Mouse (Mus musculus) right cerebral cortex, postnatal 36 days (tissue): ENCODE data around the gene Mnd1.

Experiments
- DNase-seq, 2 experiments: peaks; one replicate each; pipeline ENCODE4 v3.0.0; 2022; ENCODE audit warnings: low spot score in 2 of 2, mixed read lengths in 1 of 2

The Mnd1 gene

GRCm38 (mm10) chr3:84092875-84093274, 62.7 kb downstream of the Mnd1 start:
- DNase-seq = no peak

GRCm38 (mm10) chr3:84090982-84091381, 64.6 kb downstream of the Mnd1 start:
- no peak for DNase-seq

DNA sequence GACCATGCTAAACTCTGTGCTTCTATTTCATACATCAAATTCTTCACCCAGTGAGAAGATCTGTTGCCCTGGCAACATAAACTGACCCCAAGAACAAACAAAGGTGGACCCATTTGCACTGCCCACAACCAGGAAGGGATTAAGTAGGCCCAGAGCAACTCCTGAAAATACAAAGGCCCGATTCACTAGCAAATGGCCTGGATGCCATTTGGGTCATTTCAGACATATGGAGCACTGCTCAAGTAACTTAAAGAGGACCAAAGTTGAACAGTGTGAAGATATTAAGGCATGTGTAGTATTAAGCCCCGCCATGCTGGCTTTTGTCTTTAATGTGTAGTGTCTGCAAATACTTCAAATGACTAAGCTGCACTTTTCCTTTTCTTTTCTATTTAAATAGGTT, 68.7 kb downstream of the Mnd1 start:
- DNase-seq = no peak

DNA sequence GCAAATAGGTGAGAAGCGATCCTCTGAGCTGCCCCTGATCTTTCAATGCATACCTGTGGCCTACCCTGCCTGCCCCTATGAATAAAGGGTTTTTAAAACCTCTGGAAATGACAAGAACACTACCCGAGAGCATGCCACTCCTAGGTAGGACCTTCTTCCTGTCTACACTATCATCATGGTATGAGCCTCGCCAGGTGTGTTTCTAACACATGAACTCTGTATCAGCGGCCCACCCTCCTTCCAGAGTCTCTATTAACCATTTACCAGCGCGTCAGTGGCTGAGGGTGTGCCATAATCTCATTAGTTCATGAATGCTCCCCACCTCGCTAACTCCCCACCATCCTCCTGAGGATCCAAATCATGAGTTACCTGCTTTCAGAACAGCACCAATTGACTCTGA, 69.2 kb downstream of the Mnd1 start:
- no peak for DNase-seq

DNA sequence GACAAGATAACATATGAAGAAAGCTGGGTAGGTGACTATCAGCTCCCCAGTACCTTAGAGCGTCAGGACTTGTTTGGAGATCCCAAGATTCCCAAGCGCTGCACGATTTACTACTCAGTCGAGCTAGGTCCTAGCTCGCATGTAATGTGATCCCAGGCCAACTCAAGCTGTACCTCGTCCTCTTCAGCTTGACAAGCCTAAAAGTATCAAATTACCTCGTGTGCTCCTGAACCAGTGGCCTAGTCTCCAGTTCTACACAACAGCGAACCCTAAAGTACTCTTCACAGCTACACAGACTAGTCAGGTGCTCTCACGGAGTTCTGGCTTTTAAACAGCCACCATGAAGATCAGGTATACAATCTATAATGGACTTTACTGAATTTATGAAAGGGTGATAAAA, 70.2 kb downstream of the Mnd1 start:
- no peak for DNase-seq

GRCm38 (mm10) chr3:84081208-84081722, 74.3 kb downstream of the Mnd1 start:
- no peak for DNase-seq

DNA sequence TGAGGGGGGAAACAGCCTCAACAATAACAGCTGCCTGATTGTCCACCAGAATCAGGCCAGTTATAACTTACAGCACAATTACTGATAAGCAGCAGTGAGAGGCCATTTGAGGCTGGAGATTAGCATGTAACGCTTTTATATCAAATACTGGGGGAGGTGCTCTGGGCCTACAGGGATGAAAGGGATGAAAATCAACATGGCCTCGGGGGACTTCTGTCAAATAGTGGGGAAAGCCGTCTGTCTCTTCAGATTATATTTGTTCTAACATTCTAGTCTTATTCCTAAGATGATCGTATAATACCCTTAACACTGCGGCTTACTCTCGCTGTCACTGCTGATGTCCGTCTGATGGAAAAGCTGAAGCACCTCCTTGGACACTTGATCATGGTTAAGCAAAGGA, 75.5 kb downstream of the Mnd1 start:
- DNase-seq = no peak

GRCm38 (mm10) chr3:84077505-84077904, 78.1 kb downstream of the Mnd1 start:
- DNase-seq = no peak

DNA sequence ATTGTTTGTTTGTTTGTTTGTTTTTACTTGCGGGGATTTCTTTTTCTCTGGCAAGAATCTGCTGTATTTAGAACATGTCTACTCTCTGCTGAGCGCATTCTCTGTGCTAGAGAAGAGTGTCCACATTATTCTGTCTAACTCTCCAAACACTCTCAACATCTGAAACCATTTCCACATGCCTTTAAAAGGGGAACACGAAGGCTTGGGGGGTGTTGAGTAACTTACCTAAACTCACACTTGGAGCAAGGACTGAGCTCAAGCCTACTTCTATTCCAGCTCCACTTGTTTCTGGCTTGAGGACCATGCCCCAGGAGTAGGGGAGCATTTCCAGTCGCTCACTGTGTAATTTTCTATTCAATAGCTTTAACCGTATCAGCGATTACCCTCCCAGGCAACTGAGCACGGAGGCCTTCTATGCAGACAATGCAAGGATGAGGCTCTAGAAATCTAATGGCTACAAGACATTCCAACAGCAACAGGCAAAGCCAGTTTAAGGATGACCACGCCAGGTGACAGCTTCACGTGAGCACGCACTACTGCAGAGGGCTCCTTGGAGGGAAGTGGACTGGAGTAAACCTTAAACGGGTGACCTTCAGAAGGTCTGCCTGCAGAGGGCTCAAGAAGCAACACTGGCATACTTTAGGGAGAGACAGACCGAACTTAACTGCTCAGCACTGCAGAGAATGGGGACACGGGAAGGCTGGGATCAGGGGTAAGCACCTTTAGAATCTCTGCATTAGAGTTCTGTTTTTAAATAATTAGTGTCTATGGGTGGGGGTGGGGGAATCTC, 78.8 kb downstream of the Mnd1 start:
- DNase-seq = no peak

- DNase-seq = no peak
Measured at GRCm38 (mm10) chr3:84075516-84075915, 80.1 kb downstream of the Mnd1 start.

- no peak for DNase-seq
Measured at GRCm38 (mm10) chr3:84074777-84075176, 80.8 kb downstream of the Mnd1 start.

- DNase-seq = no peak
Measured at GRCm38 (mm10) chr3:84071641-84072040, 83.9 kb downstream of the Mnd1 start.

GRCm38 (mm10) chr3:84070811-84071210, 84.8 kb downstream of the Mnd1 start:
- DNase-seq = no peak

DNA sequence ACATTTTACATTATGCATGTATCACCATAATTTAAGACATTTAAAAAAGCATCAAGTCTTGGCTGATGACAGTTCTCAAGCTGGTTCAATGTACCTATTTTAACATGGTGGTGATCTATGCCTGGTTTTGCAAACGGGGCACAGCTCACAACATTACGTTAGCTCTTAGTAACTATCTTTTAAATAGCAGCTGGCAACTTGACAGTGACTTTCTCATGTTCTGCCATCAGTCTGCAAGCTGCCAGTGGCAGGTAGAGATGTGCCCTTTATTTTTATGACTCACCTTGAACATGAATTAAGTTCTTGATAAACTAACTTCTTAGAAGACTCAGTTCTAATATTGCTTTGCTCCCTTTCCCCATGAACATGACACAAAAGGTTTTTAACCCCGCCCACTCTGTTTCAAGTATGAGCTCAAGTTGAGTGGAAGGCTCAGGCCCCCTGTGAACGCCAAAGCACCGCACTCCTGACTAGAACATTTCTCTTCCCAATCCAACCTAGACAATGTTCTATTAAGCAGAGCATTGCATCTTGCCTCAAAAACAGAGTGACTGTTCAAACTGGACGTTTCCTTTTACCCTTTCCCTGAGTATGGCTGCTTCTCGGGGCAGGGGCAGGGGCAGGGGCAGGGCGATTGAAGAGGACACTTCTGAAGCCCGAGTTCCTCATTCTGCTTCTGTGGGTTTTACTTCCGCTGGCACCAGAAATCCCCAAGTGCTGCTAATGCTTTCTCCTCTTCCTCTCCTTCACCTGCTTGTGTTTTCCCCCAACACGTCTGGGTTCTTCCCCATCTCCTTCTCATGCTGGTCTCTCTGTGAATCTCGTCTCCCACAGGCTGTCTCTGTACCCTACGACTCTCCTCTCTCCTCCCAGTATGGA, 86.5 kb downstream of the Mnd1 start:
- DNase-seq = no peak

DNA sequence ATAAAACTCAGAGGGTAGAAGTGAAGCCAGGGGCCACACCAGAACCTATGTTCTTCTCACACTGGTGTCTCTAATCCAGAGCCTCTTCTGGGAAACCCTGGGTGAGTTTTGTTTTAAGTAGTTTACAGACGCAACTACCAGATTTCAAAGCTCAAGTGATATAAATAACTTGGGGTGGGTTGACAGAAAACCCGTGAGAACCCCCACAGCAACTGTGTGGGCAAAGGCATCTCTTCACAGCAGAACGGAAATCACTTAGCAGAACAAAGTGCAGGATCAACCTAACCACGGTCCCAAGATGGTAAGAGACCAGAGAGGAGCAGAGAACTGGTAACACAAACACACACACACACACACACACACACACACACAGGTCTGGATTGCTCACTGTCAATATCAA, 89.8 kb downstream of the Mnd1 start:
- no peak for DNase-seq

GRCm38 (mm10) chr3:84063369-84063914, 92.1 kb downstream of the Mnd1 start:
- DNase-seq = no peak

DNA sequence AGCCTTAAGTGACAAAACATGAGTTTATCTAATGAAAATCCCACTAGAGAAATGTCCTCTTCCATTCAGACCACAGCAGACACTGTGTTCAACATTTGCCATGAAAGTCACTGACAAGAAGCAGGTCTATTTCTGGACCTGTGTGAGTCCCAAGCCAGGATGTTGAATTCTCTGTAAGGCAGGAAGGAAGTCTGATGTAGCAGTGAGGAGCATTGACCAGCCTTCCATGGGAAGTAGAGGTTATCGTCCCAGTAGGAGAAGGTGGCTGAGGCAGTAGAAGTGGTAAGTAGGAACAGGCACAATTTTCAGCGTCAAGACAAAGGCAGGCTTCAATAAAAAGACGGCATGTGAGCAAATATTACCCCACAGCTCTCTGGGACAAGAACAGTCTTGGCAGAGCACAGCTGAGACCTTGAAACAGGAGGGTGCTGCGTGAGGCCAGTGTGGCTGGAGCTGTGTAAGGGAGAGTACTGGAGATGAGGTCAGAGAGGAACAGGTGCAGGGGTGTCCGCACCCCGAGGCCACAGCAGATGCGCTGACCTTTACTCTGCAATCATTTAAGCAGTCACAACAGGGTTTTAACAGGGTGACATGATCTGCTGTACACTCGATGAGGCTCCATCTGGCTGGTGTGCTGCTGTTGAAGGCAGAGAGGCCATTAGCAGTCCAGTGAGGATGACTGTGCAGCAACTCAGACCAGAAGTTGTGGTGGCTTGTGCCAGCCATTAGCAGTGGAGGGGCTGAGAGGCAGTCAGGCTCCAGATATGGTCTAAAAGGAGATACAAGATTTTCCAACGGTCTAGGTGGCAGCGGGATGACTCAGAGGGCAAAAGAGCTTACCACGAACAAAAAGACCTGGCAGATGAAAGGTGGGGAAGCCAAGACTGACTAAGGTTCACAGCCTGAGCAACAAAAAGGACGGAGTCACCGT, 93.8 kb downstream of the Mnd1 start:
- DNase-seq = no peak

DNA sequence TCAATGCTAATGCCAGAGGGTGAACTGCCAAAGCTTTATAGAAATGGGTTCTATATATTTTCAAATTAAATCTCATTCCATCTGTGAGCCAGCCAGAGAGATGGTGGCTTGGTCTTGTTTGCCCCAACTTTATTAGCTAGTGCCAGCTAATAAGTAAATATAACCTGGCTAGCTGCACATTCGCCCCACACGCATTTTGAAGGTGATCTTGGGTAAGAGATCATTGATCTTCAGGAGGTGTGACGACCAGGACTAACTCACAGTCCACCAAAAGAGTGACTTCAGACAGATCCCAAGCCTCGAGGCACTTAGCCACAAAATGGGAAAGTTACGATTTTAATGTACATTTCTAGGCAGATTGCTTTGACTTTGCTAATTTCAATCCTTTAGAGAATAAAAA, 94.6 kb downstream of the Mnd1 start:
- no peak for DNase-seq

DNA sequence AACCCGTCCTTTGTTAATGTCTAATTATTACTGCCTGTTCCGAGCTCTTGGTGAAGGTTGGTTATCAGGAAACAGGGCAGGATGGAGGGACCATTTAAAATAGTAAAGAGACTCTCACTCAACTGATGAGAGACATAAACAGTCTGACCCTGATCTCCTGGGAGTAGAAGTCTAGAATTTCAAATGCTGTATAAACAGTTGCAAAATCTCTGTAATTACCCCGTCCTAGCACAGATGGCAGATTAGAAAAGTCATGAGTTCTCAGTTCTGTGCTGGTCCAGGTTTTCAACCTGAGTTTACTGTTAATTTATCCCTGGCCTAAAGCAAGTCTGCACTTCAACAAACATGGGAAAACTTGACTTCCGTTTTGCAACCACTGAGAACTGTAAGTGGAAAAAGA, 95.5 kb downstream of the Mnd1 start:
- no peak for DNase-seq

DNA sequence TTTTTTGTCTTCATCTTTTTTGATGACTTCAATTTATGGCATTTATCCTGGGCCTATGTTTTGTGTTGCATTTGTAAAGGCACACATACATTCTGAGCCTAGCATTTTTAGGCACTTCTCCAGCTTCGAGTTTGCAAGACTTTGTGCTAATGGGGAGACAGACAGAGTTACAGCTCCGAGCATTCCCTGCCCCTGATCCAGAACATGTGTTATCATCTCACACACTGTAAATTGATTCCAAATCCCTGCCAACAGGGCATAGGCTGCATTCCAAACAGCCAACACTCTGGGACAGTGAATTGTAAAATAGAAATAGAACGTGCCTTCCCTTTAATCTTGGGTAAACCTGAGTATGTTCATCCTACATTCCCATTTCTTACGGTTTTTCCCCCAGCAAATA, 95.9 kb downstream of the Mnd1 start:
- DNase-seq = no peak

DNA sequence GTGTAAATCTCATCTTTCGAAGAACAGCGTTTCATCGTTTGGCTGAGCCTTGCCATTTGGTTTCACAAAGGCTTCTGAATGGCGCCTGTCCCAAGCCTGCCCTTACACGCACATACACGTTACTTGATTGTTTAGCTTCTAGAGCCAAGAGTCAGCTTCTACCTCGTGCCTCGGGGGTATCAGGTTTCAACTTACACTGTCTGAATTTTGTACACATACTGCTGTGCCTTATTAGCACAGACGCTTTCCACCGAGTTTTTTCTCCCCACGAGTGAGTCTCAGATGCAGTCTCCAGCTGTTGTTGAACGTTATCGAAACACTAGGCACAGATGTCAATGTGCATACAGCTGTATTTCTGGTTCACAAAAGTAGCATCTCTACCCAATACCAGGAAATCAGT, 96.3 kb downstream of the Mnd1 start:
- no peak for DNase-seq
